Comparison of ENCODE assay signal across 10 mouse cellular contexts in the genomic region with DNA sequence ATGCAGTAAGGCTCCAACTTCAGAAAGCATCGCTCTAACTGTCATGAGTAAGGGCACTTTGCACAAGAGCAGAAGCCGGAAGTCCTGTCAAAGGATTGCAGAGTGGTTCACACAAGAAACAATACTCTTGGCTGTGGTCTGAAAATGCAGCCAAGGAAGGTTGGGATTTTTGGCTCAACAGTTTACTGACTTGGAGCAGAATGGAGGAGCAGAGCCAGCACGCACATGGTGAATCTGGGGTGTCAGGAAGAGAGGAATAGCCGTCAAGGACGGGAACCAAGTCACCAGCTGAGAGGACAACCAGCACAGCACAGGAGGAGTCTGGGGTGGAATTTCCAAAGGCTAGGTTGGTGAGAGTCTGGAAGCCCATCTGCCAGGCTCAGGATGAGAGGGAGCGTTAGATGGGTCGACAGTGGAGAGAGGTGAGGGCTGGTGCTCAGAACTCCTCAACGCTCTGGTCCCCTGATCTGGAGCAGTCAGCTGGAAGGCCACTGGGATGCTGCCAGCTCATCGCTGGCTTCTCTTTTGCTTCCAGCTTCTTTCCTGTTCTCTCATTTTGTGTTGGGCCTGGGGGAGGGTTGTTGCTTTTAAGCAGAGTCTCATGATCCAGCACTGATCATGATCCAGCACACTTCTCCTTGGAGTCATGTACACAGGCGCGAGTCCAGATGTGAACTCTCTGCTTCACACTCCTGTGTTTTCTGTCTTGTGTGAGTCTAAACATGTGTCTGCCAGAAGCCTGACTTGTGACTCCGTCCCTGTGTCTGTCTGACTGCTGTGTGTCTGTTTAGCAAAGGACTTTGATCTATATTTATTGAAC. TPM values are rescaled to one million over a fixed set of nuclear protein-coding genes. Genes with fewer than 3 reads are reported as not detected.
DNase-seq lines count a peak whose midpoint lies in the region; ATAC-seq and TF ChIP-seq lines count a peak whose summit lies in the region.
"Had no signal": no experiment of that assay in that cellular context is flagged by ENCODE, and none has a peak within 500 bp of the region (broad histone marks: within the 10 kb centered on the region; RNA-seq: fewer than 3 reads in every experiment).

No protein-coding gene starts in this region.

- no peak for ATAC-seq in midbrain, postnatal 0 days (ENCODE audit: low FRiP score)
- ATAC-seq in midbrain, embryonic 13.5 days = no peak
- ATAC-seq in stomach, embryonic 15.5 days (ENCODE audit: insufficient read depth, low FRiP score, low read depth) = peak; percentile 32; the same call in 1 of the 2 replicates
- ATAC-seq in kidney, embryonic 14.5 days (ENCODE audit: low FRiP score, low TSS enrichment) = no peak

- no peak overlapping the region for H3K27ac ChIP-seq in midbrain, postnatal 0 days (ENCODE audit: low read depth, low read length)
- H3K27ac ChIP-seq in midbrain, embryonic 13.5 days = no peak overlapping the region
- H3K27ac ChIP-seq in stomach, embryonic 15.5 days = peak overlapping the region; percentile 55
- no peak overlapping the region for H3K27ac ChIP-seq in kidney, embryonic 14.5 days (ENCODE audit: low read depth, low read length)
- H3K27ac ChIP-seq: embryonic facial prominence, embryonic 12.5 days had no signal

- no peaks in the 10 kb centered on the region for H3K4me1 ChIP-seq in midbrain, postnatal 0 days (ENCODE audit: insufficient read depth, low read length)
- no peaks in the 10 kb centered on the region for H3K4me1 ChIP-seq in midbrain, embryonic 13.5 days (replicated peaks)
- peaks cover 10% of the 10 kb centered on the region; the same call in 1 of the 2 replicates for H3K4me1 ChIP-seq in stomach, embryonic 15.5 days
- H3K4me1 ChIP-seq in kidney, embryonic 14.5 days (ENCODE audit: control insufficient read depth, insufficient read depth, low read length) = no peaks in the 10 kb centered on the region; the same call in 1 of the 2 replicates

- 77% methylated on average over 12 of the region's 12 CpGs for WGBS in midbrain, postnatal 0 days
- WGBS in midbrain, embryonic 13.5 days = 89% methylated on average over 12 of the region's 12 CpGs
- WGBS in stomach, embryonic 15.5 days = 62% methylated on average over 12 of the region's 12 CpGs
- 85% methylated on average over 12 of the region's 12 CpGs for WGBS in kidney, embryonic 14.5 days

- no peak overlapping the region for H3K4me3 ChIP-seq in midbrain, postnatal 0 days (ENCODE audit: low read depth, low read length)
- H3K4me3 ChIP-seq in midbrain, embryonic 13.5 days (replicated peaks) = no peak overlapping the region
- no peak overlapping the region for H3K4me3 ChIP-seq in stomach, embryonic 15.5 days (replicated peaks)
- H3K4me3 ChIP-seq in kidney, embryonic 14.5 days (ENCODE audit: low read length) = no peak overlapping the region
- H3K4me3 ChIP-seq: embryonic facial prominence, embryonic 12.5 days had no signal

- H3K36me3 ChIP-seq in midbrain, postnatal 0 days (ENCODE audit: insufficient read depth, low read length) = peaks cover 35% of the 10 kb centered on the region
- H3K36me3 ChIP-seq in midbrain, embryonic 13.5 days = peaks cover 56% of the 10 kb centered on the region
- H3K36me3 ChIP-seq in stomach, embryonic 15.5 days = 0 out of 2 replicates have a peak, but pooled peaks cover 7% of the 10 kb centered on the region
- H3K36me3 ChIP-seq in kidney, embryonic 14.5 days (ENCODE audit: control insufficient read depth, insufficient read depth, low read length) = no peaks in the 10 kb centered on the region
- H3K36me3 ChIP-seq: embryonic facial prominence, embryonic 12.5 days had no signal

- no peak overlapping the region for H3K9ac ChIP-seq in midbrain, postnatal 0 days (replicated peaks; ENCODE audit: low read length, poor library complexity, severe bottlenecking)
- H3K9ac ChIP-seq in midbrain, embryonic 13.5 days (replicated peaks) = no peak overlapping the region
- H3K9ac ChIP-seq in stomach, embryonic 15.5 days = no peak overlapping the region
- no peak overlapping the region for H3K9ac ChIP-seq in kidney, embryonic 14.5 days (ENCODE audit: low read depth, low read length)
- H3K9ac ChIP-seq: embryonic facial prominence, embryonic 12.5 days had no signal

- no peaks in the 10 kb centered on the region for H3K9me3 ChIP-seq in midbrain, postnatal 0 days (ENCODE audit: low read length)
- H3K9me3 ChIP-seq in midbrain, embryonic 13.5 days = no peaks in the 10 kb centered on the region
- H3K9me3 ChIP-seq in stomach, embryonic 15.5 days = no peaks in the 10 kb centered on the region
- H3K9me3 ChIP-seq in kidney, embryonic 14.5 days (ENCODE audit: control insufficient read depth, low read length) = no peaks in the 10 kb centered on the region
- H3K9me3 ChIP-seq: embryonic facial prominence, embryonic 12.5 days had no signal

- no peak overlapping the region for H3K4me2 ChIP-seq in midbrain, postnatal 0 days (ENCODE audit: low read depth, low read length, poor library complexity, severe bottlenecking)
- no peak overlapping the region for H3K4me2 ChIP-seq in midbrain, embryonic 13.5 days (replicated peaks)
- H3K4me2 ChIP-seq in stomach, embryonic 15.5 days = no peak overlapping the region
- H3K4me2 ChIP-seq in kidney, embryonic 14.5 days (replicated peaks; ENCODE audit: low read depth, low read length) = no peak overlapping the region
- H3K4me2 ChIP-seq: embryonic facial prominence, embryonic 12.5 days had no signal

- peak; percentile 26 to 29 for DNase-seq in heart, adult 18-20 months
- DNase-seq in heart, adult 11 months = no peak
- DNase-seq in midbrain, postnatal 0 days (ENCODE audit: low spot score) = peak; percentile 34
- DNase-seq in fibroblast of lung, adult 2 months (ENCODE audit: low read depth) = peak; percentile 45
- DNase-seq in layer of hippocampus, postnatal 14 days (ENCODE audit: low spot score in 2 of 2) = no peak
- DNase-seq: adrenal gland, postnatal 10 days had no signal

- H3K27me3 ChIP-seq in midbrain, postnatal 0 days (ENCODE audit: insufficient read depth, low read length) = no peaks in the 10 kb centered on the region
- H3K27me3 ChIP-seq in midbrain, embryonic 13.5 days = no peaks in the 10 kb centered on the region
- no peaks in the 10 kb centered on the region for H3K27me3 ChIP-seq in stomach, embryonic 15.5 days (replicated peaks)
- H3K27me3 ChIP-seq in kidney, embryonic 14.5 days (ENCODE audit: control insufficient read depth, insufficient read depth, low read length) = no peaks in the 10 kb centered on the region
- H3K27me3 ChIP-seq: embryonic facial prominence, embryonic 12.5 days had no signal

- no peak for TF ChIP-seq CTCF in midbrain, postnatal 0 days (IDR thresholded peaks at IDR 0.05)

RNA-seq across cellular contexts. Expression of a gene that starts 34.7 kb away (rescaled TPM):
- total RNA-seq in heart, adult 18-20 months (2021) = 10 to 100 TPM; 13.2 to 20.1 TPM
- total RNA-seq in midbrain, postnatal 0 days (2014; rRNA removed) = 24.4 and 50.2 TPM in 2 replicates
- polyA plus RNA-seq in midbrain, postnatal 0 days (2015; fragmentation: Nextera tagmentation; extraction: Ambion mirVana) = 21.7 and 31.8 TPM in 2 replicates
- polyA plus RNA-seq in midbrain, embryonic 13.5 days (2015; fragmentation: Nextera tagmentation; extraction: Ambion mirVana) = 32.7 and 39.2 TPM in 2 replicates
- polyA plus RNA-seq in stomach, embryonic 15.5 days (2015; fragmentation: Nextera tagmentation; extraction: Ambion mirVana) = 34.5 and 41.0 TPM in 2 replicates
- 10 to 100 TPM; 32.1 to 36.1 TPM for total RNA-seq in layer of hippocampus, postnatal 14 days (2021)
- 23.5 and 42.7 TPM in 2 replicates for polyA plus RNA-seq in kidney, embryonic 14.5 days (2014; fragmentation: Nextera tagmentation; extraction: Ambion mirVana)

Comparison
In these comparisons a context has a peak if more than half of its experiments do, and no peak if none do; other contexts are left out.
1. DNase-seq: peak in heart, adult 18-20 months (2 of 2), midbrain, postnatal 0 days (single experiment) and fibroblast of lung, adult 2 months (single experiment); none in heart, adult 11 months (single experiment) and layer of hippocampus, postnatal 14 days (0 of 2).